Mouse (Mus musculus): ENCODE measurements at regions not wholly inside any gene's neighbourhood (a gene's known extent, or its start where the extent isn't known, plus 50 kb on each side); places are given as distances from the start of the nearest gene placed in this dataset.
"Not testable (repeated sequence)": the region's sequence is repeated elsewhere in the genome, so short reads cannot be mapped to it uniquely, and the experiment has no call there.

- H3K36me3 ChIP-seq (ENCODE audit: inconsistent target), result no peaks in the 10 kb centered on the region
- H3K27ac ChIP-seq, result no peak overlapping the region
- no peaks in the 10 kb centered on the region for H3K79me2 ChIP-seq (ENCODE audit: inconsistent target)
- WGBS (ENCODE audit: missing documents), result 93% methylated on average over 4 of the region's 4 CpGs
- H3K4me3 ChIP-seq (ENCODE audit: inconsistent target), result no peak overlapping the region
These were observed 257.9 kb downstream of the Nfkbiz start for GRCm38 (mm10) chr16:55580827-55581226.

GRCm38 (mm10) chr16:55578686-55579085 is 260.0 kb downstream of the Nfkbiz start:
- Histone ChIP-seq H3K27ac (no peak overlapping the region), H3K79me2 (ENCODE audit: inconsistent target) (no peaks in the 10 kb centered on the region), H3K4me3 (ENCODE audit: inconsistent target) (no peak overlapping the region), H3K36me3 (ENCODE audit: inconsistent target) (no peaks in the 10 kb centered on the region)
- 89% methylated on average over 5 of the region's 5 CpGs for WGBS (ENCODE audit: missing documents)

- H3K36me3 ChIP-seq (ENCODE audit: inconsistent target); H3K27ac ChIP-seq; H3K4me3 ChIP-seq (ENCODE audit: inconsistent target); H3K79me2 ChIP-seq (ENCODE audit: inconsistent target): not testable (repeated sequence)
- 94% methylated on average over 2 of the region's 2 CpGs for WGBS (ENCODE audit: missing documents)
These were observed 263.0 kb downstream of the Nfkbiz start for GRCm38 (mm10) chr16:55575609-55576283.

- H3K79me2 ChIP-seq (ENCODE audit: inconsistent target), result no peaks in the 10 kb centered on the region
- no peaks in the 10 kb centered on the region for H3K36me3 ChIP-seq (ENCODE audit: inconsistent target)
- H3K27ac ChIP-seq, result no peak overlapping the region
- WGBS (ENCODE audit: missing documents), result 94% methylated on average over 7 of the region's 7 CpGs
- H3K4me3 ChIP-seq (ENCODE audit: inconsistent target), result no peak overlapping the region
These were observed 267.6 kb downstream of the Nfkbiz start for GRCm38 (mm10) chr16:55571106-55571505.

GRCm38 (mm10) chr16:55570097-55570496 is 268.6 kb downstream of the Nfkbiz start:
- no peaks in the 10 kb centered on the region for H3K79me2 ChIP-seq (ENCODE audit: inconsistent target)
- H3K27ac ChIP-seq, result no peak overlapping the region
- H3K36me3 ChIP-seq (ENCODE audit: inconsistent target), result no peaks in the 10 kb centered on the region
- no peak overlapping the region for H3K4me3 ChIP-seq (ENCODE audit: inconsistent target)
- 100% methylated on average over 5 of the region's 5 CpGs for WGBS (ENCODE audit: missing documents)

GRCm38 (mm10) chr16:55555821-55556535 is 258.2 kb upstream of the Zpld1 start:
- H3K36me3 ChIP-seq (ENCODE audit: inconsistent target), result no peaks in the 10 kb centered on the region
- WGBS (ENCODE audit: missing documents), result 69% methylated on average over 10 of the region's 10 CpGs
- peak overlapping the region; percentile 49 for H3K27ac ChIP-seq
- no peaks in the 10 kb centered on the region for H3K79me2 ChIP-seq (ENCODE audit: inconsistent target)
- no peak overlapping the region for H3K4me3 ChIP-seq (ENCODE audit: inconsistent target)

- WGBS (ENCODE audit: missing documents), result 6% methylated on average over 6 of the region's 6 CpGs
- Histone ChIP-seq H3K79me2 (ENCODE audit: inconsistent target) (no peaks in the 10 kb centered on the region), H3K4me3 (ENCODE audit: inconsistent target) (no peak overlapping the region), H3K27ac (peak overlapping the region; percentile 49), H3K36me3 (ENCODE audit: inconsistent target) (no peaks in the 10 kb centered on the region)
These were observed 257.4 kb upstream of the Zpld1 start for GRCm38 (mm10) chr16:55555224-55555623.

- 83% methylated on average over 4 of the region's 4 CpGs for WGBS (ENCODE audit: missing documents)
- Histone ChIP-seq H3K79me2 (ENCODE audit: inconsistent target) (no peaks in the 10 kb centered on the region), H3K4me3 (ENCODE audit: inconsistent target) (no peak overlapping the region)
These were observed 256.1 kb upstream of the Zpld1 start for GRCm38 (mm10) chr16:55553896-55554295.

GRCm38 (mm10) chr16:55551348-55551747 is 253.6 kb upstream of the Zpld1 start:
- Histone ChIP-seq H3K27ac (peak overlapping the region; percentile 14; the same call in 1 of the 2 replicates), H3K36me3 (ENCODE audit: inconsistent target) (no peaks in the 10 kb centered on the region), H3K79me2 (ENCODE audit: inconsistent target) (no peaks in the 10 kb centered on the region), H3K4me3 (ENCODE audit: inconsistent target) (no peak overlapping the region)
- 100% methylated on average over 1 of the region's 1 CpGs for WGBS (ENCODE audit: missing documents)

More at GRCm38 (mm10) chr16:55553896-55554295, 256.1 kb upstream of the Zpld1 start:
- no peak overlapping the region for H3K27ac ChIP-seq
- H3K36me3 ChIP-seq (ENCODE audit: inconsistent target), result no peaks in the 10 kb centered on the region

- Histone ChIP-seq H3K4me3 (ENCODE audit: inconsistent target) (no peak overlapping the region), H3K27ac (peak overlapping the region; percentile 49), H3K36me3 (ENCODE audit: inconsistent target) (no peaks in the 10 kb centered on the region), H3K79me2 (ENCODE audit: inconsistent target) (no peaks in the 10 kb centered on the region)
- WGBS (ENCODE audit: missing documents), result 31% methylated on average over 4 of the region's 4 CpGs
These were observed 253.0 kb upstream of the Zpld1 start for GRCm38 (mm10) chr16:55550649-55551312.

- 97% methylated on average over 2 of the region's 2 CpGs for WGBS (ENCODE audit: missing documents)
- no peaks in the 10 kb centered on the region for H3K36me3 ChIP-seq (ENCODE audit: inconsistent target)
- H3K79me2 ChIP-seq (ENCODE audit: inconsistent target), result no peaks in the 10 kb centered on the region
- no peak overlapping the region for H3K27ac ChIP-seq
- no peak overlapping the region for H3K4me3 ChIP-seq (ENCODE audit: inconsistent target)
These were observed 249.3 kb upstream of the Zpld1 start for GRCm38 (mm10) chr16:55547095-55547494.

- no peak overlapping the region for H3K4me3 ChIP-seq (ENCODE audit: inconsistent target)
- 77% methylated on average over 3 of the region's 3 CpGs for WGBS (ENCODE audit: missing documents)
- no peaks in the 10 kb centered on the region for H3K79me2 ChIP-seq (ENCODE audit: inconsistent target)
- H3K27ac ChIP-seq, result no peak overlapping the region
- no peaks in the 10 kb centered on the region for H3K36me3 ChIP-seq (ENCODE audit: inconsistent target)
These were observed 242.7 kb upstream of the Zpld1 start for GRCm38 (mm10) chr16:55540336-55541015.

- 100% methylated on average over 1 of the region's 1 CpGs for whole genome bisulfite sequencing (ENCODE audit: missing documents)
- no peak overlapping the region for H3K4me3 ChIP-seq (ENCODE audit: inconsistent target)
- H3K79me2 ChIP-seq (ENCODE audit: inconsistent target), result no peaks in the 10 kb centered on the region
- H3K36me3 ChIP-seq (ENCODE audit: inconsistent target), result no peaks in the 10 kb centered on the region
- H3K27ac ChIP-seq, result no peak overlapping the region
These were observed 241.4 kb upstream of the Zpld1 start for GRCm38 (mm10) chr16:55539179-55539578.

- no peak overlapping the region for H3K27ac ChIP-seq
- 98% methylated on average over 5 of the region's 5 CpGs for WGBS (ENCODE audit: missing documents)
- H3K79me2 ChIP-seq (ENCODE audit: inconsistent target), result no peaks in the 10 kb centered on the region
- no peaks in the 10 kb centered on the region for H3K36me3 ChIP-seq (ENCODE audit: inconsistent target)
- no peak overlapping the region for H3K4me3 ChIP-seq (ENCODE audit: inconsistent target)
These were observed 239.8 kb upstream of the Zpld1 start for GRCm38 (mm10) chr16:55537548-55537947.

All from macrophage (primary cell).